Mouse (Mus musculus) spleen, postnatal 0 days (tissue): ENCODE results near the gene Med27. TPM values are rescaled to one million over a fixed set of nuclear protein-coding genes. Genes with fewer than 3 reads are reported as not detected.

ENCODE experiments used
- polyA plus RNA-seq: library from polyadenylated mRNA; unstranded; fragments of >200 nt; fragmentation: Nextera tagmentation; extraction: Ambion mirVana; gene quantifications from 2 replicates; pipeline ENCODE4 v1.2.1, GENCODE M21; 2015

Med27 gene
- 21.4 and 22.3 TPM in 2 replicates for polyA plus RNA-seq

DNA sequence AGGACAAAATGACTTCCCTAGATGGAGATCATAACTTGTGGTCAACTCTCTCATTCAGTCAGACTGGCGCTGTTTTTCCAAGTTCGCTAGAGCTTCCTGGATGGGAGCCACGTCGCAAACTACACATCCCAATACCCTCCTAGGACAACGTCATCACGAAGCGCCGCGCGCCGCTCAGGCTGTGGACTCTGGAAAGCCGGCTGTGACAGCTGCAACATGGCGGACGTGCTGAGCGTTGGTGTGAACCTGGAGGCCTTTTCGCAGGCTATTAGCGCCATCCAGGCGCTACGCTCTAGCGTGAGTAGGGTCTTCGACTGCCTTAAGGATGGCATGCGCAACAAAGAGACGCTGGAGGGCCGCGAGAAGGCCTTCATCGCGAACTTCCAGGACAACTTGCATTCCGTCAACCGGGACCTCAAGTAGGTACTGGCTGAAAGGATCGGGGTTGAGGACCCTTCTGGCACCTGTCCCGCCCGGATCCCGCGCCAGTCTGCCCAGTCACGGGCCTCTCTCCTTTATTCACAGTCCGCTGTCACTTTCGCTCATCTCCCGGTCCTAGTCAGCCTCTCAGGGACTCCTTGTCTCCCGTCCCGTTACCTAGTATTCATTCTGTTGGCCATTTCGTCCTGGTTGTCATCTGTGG is at the start of gene Med27:
Gene Med27 (plus strand): TSS at position 191 of the 643 bp plus-strand sequence.

Other genes with a start within 250 kb of the Med27 start
- gene Setx, start 222.6 kb upstream of the Med27 start, polyA plus RNA-seq = 5.9 and 6.1 TPM in 2 replicates
- gene Ntng2, start 93.8 kb upstream of the Med27 start, polyA plus RNA-seq = 1.2 and 2.3 TPM in 2 replicates